Mouse (Mus musculus): Measurements from ENCODE around the gene 4930451I11Rik.

Gene 4930451I11Rik

DNA sequence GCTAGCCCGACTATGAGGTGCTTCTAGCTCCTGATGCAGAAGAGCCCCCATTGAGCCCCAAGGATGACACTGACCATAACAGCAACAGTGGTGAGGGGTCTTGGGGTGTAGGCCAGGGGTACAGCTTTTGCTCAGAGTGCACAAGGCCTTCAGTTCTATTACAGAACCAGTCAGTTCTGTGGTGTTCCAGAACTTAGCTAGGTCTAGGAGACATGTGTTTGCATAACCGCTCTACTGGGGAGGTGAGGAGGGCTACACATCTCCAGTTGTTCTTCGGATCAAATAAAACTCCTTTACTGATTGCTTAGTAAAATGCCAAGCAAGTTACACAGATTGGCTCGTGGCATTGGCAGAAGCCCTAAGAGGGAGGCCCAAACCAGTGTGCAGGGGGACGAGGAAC lies at the start of gene 4930451I11Rik:
Gene 4930451I11Rik, minus strand, starts transcription at position 101 of the 400 bp plus-strand sequence.
- no peak for DNase-seq (ENCODE audit: low spot score)

DNA sequence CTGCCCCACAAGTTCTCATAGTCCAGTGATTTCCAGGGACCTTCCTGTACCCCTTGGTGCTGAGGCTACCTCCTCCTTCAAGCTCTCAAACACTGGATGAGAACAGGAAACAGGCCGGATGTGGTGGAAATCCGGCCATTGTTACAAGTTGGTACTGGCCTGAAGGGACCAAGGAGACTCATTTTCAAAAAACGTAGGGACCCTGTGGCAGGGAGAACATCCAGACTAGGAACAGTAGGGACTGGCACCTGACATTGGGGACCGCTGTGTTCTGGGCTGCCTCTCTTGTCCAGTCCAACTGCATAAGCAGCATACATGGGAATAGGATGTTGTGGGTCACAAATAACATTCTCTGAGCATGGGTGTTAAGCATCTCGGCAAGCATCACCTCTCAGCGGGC lies 49.6 kb upstream of the 4930451I11Rik start:
- DNase-seq (ENCODE audit: low spot score), result peak; percentile 83

DNA sequence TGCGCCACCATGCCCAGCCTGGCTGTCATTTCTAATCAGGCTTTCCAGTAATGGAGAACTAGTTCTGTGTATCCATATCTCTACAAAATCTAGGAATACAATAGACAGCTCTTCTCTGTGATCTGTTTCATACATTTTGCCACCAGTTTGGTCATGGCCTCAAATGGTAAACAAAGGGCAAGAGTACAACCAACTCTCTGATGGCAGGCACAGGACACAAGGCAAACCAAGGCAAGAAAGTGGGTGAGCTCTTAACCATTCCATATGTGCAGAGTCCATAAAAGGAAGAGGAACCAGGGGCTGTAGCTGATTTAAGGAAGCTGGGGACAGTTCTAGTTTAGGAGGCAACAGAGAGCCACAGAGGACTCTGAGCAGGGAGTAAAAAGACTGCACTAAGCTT lies 45.8 kb upstream of the 4930451I11Rik start:
- no peak for DNase-seq (ENCODE audit: low spot score)

DNA sequence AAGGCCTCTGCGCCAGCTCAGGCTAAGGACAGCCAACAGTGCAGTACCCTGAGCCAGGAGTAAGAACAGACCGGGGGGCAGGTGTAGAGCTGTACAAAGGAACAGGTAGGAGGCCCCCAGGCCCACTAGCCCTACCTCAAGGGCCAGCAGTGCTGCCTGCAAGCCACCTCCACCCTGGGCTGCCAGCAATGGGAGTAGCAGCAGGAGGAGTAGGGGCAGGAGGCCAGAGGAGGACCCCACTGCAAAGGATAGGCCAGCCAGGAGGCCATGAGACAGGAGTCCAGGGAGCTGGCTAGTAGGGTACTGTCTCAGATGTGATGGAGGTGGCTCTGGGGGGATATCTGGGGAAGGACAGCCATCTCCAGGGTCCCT lies 39.1 kb upstream of the 4930451I11Rik start:
- DNase-seq (ENCODE audit: low spot score), result no peak

DNA sequence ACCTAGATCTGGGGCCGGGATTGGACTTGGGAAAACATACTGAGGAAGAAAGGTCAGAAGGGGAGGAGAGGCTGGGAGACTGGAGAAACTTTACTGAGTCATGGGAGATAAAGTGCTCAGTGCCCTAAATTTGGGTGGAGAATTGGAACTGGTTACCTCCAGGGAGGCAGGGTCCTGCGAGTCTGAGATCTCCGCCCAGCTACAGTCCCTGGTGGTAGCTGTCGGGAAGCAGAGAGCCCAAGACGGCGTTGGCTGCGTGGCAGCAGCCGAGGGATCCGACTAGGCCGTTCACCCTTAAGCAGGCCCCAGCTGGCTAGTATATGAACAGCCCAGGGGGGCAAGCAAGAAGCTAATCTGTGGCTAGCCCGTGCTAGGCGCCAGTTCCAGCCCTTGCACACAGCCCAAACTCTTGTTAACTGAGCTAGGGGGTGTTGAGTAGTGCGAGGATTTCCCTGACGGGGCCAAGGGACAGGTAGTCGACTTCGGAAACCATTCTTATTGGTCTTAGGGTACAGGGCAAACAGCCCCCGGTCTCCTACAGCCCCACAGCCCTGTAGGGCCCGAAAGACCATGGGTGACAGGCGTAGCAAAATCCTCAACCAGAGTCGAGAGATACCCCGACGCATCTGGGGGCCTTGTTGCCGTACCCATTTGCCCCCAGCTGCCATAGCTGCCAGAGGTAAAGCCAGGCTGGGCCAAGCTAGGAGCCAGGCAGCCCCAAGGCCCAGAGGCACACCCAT lies 38.5 kb upstream of the 4930451I11Rik start:
- no peak for DNase-seq (ENCODE audit: low spot score)

DNA sequence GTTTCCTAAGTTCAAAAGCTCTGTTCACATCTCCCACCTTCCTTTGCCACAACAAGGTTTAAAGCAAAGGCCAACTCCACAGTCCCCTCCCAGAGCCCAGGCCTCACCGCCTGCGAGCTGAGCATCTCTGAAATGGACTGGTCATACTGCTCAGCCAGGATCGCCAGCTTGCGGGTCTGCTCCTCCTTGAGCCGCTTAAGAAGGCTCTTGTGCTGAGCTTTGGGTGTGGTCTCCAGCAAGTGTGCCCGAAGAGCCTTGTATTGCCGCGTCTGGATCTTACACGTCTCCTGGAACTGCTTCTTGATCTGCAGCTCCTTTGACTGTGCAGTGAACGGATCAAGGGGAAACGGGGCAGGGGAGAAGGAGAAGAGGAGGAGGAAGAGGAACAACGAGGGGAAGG lies 36.6 kb upstream of the 4930451I11Rik start:
- no peak for DNase-seq (ENCODE audit: low spot score)

DNA sequence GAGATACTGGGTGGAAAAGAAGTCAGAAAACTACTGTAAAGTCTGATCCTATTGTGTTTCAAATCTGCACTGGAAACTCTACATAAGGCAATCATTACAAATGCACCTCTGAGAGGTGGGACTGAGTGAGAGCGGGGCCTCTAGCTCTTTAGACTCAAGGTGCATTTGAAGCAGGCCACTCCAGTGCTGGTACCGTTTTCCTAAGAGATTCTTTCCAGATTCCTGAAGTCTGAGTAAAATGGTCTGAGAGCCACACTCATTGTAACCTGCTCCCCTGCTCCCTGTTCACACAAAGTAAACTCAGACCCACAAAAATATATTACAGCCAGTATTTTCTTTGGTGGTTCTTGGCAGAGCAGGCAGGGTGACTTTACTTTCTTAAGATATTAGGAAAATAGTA lies 36.1 kb upstream of the 4930451I11Rik start:
- no peak for DNase-seq (ENCODE audit: low spot score)

DNA sequence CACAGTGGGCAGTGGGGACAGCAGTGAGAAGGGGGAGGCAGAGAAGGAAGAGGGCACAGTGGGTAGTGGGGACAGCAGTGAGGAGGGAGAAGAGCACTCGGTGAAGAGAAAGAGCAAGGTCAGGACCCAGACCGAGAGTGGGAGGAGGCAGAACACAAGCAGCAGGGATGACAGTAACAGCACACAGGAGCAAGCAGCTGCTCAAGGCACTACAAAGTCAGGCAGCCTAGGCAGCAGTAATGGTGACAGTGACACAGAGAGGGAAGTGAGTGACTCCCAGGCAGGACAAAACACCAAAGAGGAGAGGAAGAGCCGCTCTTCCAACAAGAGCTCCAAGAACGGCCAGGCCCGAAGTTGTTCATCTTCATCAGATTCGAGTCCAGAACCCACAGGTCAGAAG lies 32.4 kb upstream of the 4930451I11Rik start:
- no peak for DNase-seq (ENCODE audit: low spot score)

DNA sequence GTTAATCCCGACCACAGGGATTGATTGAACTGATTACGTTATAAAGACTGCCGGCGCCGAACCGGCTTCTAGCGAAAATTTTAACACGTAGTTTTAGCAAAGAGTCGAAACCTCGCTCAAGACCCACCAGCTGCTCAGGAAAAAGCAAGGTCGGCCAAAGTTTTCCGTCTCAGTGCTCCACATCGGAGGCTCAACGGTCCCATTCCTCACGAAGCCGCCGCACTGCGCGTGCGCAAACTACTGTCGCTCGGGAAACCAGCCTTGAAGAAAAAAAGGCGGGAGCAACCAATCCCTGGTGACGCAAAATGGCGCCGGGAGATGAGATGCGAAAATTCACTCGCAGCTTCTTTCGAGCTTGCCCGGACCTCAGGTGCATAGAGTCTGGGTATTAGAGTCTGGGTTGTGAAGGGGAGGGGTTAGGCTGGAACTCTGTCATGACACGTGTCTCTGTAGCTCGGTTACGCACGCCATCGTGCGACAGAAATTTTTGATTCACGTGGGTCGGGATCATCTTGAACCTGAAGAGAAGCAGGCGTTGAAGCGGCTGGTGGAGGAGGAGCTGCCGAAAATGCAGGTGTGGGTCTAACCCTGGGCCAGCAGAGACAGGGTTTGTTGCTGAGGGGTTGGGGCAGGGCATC lies 30.8 kb upstream of the 4930451I11Rik start, which contains the start of gene Ino80e:
Gene Ino80e, minus strand, starts transcription at position 231 of the 638 bp plus-strand sequence.
- peak; percentile 94 for DNase-seq (ENCODE audit: low spot score)

DNA sequence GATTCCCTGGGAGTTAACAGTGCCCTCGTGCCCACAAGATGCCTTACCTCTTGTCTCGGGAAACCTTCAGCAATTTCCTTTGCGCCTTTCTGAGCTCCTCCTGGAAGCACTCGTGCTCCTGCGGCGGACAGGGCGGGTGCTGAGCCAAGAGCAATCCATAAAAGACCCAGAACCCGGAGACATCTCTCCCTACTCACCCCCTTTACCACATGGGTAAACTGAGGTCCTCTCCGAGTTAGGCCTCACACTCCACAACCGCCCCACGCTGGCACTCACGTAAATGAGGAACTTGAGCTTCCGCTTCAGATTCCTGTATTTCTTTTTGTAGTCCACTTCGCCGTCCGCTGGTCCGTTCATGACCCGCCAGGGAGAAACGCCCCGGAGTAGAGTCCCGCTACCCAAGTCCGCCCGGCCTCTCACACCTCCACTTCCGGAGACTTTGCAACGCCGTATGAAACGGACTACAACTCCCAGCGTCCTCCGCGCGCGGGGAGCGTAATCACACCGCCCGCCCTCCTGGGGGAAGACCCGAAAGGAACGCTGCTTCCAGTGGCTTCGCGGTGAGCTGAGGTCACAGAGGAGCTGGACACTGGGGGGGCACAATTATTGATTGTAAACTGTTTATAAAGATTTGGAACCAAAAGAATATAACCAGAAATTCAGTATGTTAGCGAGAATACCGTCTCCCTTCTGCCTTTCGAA lies 30.1 kb upstream of the 4930451I11Rik start, which contains the start of gene Hirip3:
Gene Hirip3, plus strand, starts transcription at position 544 of the 702 bp plus-strand sequence.
- peak; percentile 97 for DNase-seq (ENCODE audit: low spot score)

DNA sequence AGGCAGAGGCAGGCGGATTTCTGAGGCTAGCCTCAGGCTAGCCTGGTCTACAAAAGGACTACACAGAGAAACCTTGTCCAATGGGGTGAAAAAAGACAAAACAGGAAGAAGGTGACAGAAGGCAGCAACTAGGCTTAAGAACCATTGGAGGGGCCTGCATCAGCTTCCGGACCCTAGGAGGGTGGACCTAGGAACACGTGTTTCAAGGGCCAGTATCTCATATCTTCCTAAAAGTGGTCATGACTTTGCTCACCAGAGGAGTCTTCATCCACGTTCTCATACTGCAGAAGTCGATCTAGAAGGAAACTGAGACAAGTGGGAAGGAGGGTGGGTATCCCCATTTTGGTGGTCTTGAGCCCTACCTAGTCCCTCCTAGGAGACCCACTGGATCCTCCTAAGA lies 29.5 kb upstream of the 4930451I11Rik start:
- DNase-seq (ENCODE audit: low spot score), result no peak

DNA sequence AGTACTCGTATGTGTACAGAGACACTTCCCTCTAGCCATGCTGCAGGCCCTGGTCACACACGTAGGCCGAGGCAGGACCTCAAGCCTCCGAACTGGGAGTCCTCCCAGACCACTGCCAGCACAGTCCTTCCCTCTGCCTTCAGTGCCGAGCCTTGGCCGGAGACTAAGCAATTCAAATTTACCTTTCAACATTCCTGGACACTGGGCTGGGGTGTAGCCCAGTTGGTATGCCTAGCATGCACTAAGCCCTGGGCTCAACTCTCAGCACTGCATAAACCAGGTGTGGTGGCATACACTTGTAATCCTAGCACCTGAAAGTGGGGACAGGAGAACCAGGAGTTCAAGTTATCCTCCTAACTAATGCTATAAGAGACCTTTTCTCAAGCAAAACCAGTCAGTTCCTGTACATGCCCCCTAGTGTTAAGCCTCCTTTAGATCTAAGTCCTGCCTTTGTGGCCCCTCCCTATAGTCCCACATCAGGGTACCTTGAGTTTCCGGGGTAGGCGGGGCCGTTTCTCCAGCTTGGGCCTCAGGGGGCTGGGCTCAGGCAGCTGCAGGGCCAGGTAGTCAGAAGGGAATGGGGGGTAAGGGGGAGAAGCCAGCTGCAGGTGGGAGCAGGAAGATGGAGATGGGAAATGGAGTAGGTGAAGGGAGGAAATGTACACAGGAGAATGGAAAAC lies 25.4 kb upstream of the 4930451I11Rik start:
- peak; percentile 65 for DNase-seq (ENCODE audit: low spot score)

DNA sequence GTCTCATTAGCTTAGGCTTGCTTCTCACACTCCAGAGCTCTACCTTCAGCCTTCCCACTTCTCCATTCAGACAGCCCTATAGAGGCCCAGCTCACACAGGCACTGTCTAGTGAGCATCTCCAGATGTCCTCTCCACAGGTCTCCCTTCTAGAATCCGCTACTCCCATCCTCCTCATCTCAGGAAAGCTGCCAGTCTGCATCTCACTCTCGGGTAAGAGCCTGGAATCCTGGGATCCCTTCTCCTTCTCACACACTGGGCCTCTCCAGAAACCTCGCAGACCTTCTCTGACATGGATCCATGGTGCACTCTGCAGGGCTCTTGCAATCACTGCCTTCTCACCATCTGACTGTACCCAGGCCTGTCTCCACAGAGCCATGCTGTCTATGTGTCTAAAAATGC lies 24.2 kb upstream of the 4930451I11Rik start:
- no peak for DNase-seq (ENCODE audit: low spot score)

DNA sequence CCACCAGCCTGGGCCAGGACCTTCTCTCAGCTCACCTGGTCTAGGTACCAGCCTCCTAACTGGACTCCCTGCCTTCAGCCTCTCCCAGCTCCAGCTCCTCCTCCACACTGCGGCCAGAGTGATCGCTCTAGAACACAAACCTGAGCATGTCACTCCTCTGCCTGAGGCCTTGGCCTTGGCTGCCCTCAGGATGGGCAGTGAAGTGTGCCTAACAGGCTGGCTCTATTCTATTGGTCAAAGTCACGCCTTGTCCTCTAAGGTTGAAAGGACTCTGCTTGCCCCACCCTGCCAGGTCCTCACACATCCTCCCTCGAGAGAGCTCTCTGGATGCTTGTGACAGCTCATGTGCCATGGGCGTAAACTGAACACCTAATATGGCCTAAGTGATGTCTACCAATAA lies 22.0 kb upstream of the 4930451I11Rik start:
- DNase-seq (ENCODE audit: low spot score), result peak; percentile 35

DNA sequence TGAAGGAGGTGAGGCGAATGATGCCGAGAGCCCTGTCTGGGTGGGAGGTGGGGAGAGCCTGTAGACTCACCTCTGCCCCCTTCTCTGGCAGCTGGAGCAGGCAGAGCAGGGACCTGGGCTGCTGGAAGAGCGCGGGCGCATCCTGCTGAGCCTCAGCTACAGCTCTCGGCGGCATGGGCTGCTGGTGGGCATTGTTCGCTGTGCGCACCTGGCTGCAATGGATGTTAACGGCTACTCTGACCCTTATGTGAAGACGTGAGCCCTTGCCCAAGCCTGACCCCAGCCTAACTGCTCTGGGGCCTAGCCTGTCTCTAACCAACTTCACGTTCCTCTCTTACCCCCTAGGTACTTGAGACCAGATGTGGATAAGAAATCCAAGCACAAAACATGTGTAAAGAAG lies 19.8 kb upstream of the 4930451I11Rik start:
- no peak for DNase-seq (ENCODE audit: low spot score)

DNA sequence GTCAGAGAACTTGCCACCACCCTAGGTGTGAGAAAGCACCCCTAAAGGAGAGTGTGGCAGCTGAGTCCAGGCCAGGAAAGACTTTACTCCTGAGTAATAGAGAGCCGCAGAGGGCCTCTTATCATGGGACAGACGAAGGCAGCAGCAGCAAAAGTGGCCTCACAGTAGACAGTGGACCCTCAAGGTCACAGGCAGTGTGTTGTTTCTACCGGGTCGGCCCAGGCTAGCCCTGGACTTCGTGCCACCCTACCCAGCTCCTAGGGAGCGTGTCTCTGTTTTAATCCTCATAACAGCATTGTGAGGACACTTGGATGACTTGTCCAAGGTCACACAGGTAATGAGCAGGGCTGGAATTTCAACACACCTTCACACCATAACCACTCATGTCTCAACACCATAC lies 18.7 kb upstream of the 4930451I11Rik start:
- no peak for DNase-seq (ENCODE audit: low spot score)

DNA sequence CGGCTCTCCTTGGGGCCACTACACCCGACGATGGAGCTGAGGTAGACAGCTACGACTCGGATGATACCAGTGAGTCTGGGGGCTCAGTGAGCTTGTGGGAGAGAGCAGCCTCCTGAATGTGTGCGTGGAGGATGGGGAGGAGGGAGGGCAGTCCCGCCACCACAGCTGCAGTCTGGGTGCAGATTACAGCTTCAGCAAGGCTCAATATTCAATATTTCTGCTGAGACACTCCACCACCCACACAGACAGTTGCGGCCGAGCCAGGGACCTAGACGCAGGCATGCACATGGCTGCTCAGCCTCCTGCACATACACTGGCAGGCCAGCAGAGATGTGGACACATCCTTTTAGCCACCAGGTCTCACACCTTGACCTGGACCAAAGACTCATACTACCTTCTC lies 17.4 kb upstream of the 4930451I11Rik start:
- DNase-seq (ENCODE audit: low spot score), result no peak

DNA sequence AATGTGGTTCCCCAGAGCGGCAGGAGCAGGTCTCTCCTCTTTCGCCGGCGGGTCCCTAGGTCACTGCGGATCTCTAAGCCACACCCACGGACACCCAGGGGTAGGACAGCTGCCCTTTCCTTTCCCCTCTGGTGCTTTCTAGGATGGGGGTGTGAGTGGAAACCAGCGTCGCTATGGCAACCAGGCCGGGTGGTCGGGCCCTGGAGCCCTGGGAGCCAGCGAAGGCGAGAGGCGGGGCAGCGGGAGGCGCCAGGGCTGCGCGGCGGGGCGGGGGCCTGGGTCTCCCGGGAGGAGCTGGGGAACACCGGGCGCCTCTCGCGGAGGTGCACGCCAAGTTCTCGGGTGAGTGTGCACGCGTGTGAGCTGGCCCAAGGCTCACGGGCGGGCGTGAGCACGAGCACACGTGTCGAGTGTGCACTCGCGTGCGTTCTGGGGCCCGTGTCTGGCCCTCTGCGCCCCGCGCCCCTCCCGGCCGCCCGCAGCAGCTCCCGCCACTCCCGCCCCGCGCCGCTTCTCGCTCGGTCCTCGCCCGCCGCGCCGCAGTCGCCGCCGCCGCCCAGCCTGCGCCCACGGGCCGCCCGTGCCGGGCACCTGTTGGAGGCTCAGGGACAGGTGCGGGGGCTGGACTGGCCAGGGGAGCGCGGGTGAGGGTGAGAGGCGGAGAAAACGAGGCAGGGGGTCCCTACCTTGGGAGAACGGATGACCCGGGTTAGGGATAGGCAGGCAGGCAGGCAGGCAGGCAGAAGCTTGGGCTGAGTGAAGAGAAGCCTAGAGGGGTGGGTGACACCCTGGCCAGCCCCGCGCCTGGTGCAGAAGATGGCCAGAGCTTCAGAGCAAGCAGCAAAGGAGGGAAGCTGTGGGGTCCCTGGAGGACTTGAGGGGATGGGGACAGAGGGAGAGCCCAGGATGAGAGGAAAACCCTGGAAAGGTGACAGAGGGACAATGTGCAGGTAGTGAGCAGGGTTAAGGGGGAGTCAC lies 16.3 kb upstream of the 4930451I11Rik start:
- no peak for DNase-seq (ENCODE audit: low spot score)

DNA sequence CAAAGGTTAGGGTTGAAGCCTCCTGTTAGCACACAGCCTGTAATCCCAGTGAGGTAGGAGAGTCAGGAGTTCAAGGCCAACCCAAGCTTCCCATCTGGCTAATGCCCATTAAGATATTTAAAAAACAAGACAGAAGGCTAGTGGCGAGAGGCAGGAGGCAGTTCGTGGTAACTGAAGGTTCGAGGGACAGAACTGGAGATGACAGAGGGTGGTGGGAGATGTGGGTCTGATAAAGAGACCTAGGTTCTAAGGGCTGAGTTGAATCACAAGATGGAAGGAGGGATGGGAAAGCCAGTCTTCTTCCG lies 15.6 kb upstream of the 4930451I11Rik start, which contains the start of gene Doc2a:
Gene Doc2a, plus strand, starts transcription at position 301 of the 305 bp plus-strand sequence.
- no peak for DNase-seq (ENCODE audit: low spot score)

DNA sequence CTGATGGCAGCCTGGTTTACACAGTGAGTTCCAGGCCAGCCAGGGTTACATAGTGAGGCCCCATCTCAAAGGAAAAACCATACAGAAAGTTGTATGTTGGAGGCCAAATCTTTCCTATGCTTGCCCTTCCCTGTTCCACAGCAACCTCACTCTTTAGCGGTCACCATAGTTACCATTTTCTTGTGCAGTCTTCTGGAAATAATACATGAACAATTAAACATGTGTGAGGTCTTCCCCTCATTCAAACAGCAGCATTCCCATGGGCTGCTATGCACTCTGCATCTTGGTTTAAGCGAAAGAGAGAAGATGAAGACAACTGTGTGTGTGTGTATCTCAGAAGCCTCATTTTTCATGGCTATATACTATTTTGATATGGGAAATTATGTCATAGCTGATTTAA lies 14.1 kb upstream of the 4930451I11Rik start:
- DNase-seq (ENCODE audit: low spot score), result no peak

DNA sequence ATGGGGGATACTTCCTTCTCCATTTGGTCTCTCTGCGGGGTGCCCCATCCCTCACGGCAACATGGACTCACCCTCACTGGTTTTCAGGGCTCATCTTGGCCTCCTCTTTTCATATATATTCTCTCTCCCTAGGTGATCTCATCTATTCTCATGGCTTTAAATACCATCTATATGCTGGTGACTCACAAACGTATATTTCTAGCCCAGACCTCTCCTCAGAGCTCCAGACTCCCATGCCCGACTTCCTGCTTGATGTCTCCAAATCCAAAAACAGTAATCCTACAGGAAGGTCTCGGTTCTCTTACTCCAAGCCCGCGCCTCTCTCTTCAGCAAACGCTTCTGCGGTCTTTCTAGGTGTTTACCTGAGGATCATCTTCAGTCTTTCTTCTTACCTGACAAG lies 11.8 kb upstream of the 4930451I11Rik start:
- DNase-seq (ENCODE audit: low spot score), result no peak

Measured in lung, postnatal 25 days (tissue).